Mouse (Mus musculus) embryo, embryonic 10.5 days (tissue): ENCODE measurements at regions not wholly inside any gene's neighbourhood (a gene's known extent, or its start where the extent isn't known, plus 50 kb on each side); places are given as distances from the start of the nearest gene placed in this dataset.

Source experiments
- DNase-seq: peaks from one replicate; pipeline ENCODE4 v3.0.0-alpha.2; 2015; ENCODE audit warnings: low spot score

- no peak for DNase-seq
Observed at GRCm38 (mm10) chr13:37468304-37469178, 123.5 kb downstream of the Ly86 start.

GRCm38 (mm10) chr13:37470230-37470907 is 125.4 kb downstream of the Ly86 start:
- no peak for DNase-seq

DNA sequence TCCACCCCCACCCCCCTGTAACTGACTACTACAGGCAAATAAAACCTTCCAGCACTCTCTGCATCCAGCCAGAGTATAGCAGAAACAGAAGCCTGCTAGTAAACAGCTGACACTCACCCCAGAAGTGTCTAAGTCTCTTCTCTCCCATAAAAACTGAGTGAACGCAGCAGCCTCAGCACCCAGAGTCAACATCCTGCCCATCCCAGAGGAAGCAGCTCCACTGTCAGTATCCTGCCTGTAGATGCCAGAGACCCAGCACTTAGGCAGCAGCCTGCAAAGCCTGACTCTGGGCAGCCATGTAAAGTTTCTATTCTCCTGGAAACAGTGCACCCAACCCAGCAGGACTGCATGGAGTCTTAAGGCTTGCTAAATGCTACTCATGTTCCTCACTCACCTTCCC is 128.4 kb downstream of the Ly86 start:
- DNase-seq: no peak

DNA sequence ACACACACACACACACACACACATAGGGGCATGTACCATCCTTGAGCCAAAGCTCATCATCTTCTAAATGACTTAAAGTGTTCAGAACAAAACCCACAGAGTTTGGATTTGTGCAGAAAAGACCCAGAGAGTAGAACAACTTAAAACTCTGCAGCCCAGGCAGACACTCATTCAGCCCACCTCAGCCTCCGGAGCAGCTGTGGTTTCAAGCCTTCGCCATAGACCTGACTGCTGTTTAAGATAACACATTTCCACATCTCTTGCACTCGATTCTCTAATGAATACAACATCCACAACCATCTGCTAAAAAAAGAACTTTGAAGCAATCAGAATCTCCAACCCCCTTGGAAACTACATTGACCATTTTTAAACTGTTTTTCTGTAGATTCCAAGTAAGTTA is 130.8 kb downstream of the Ly86 start:
- no peak for DNase-seq

DNA sequence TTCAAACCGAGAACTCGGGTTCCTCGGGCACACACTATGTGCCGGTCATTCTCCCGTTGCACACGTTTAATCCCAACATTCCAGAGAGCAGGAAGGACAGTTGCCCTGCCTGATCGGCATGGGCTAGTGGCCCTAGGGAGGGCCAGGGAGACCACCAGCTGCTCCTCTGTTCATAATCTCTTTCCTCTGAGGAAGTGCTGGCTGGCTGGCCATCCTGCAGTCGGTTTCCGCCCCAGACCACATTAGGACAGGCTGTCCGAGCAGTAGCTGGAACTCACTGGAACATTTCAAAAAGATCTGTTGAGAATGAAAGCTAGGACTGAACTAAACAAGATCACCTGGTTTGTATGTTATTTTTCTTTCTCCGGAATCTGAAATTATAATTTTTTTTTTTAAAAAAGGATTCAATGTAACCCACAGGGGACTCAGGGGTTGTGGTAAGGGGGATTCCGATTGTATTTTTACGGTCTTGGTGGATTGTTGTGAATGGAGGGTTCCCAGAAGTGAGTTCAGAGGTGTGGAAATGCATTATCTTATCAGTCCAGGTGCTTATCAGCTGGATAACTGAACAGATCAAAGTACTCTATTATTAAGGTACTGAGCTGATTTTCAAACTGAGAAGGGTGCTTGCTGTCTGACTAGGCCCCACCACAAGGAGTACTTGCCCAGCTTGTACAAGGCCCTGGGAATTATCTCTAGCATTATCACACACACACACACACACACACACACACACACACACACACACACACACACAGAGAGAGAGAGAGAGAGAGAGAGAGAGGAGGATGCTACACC is 131.4 kb downstream of the Ly86 start:
- no peak for DNase-seq

DNA sequence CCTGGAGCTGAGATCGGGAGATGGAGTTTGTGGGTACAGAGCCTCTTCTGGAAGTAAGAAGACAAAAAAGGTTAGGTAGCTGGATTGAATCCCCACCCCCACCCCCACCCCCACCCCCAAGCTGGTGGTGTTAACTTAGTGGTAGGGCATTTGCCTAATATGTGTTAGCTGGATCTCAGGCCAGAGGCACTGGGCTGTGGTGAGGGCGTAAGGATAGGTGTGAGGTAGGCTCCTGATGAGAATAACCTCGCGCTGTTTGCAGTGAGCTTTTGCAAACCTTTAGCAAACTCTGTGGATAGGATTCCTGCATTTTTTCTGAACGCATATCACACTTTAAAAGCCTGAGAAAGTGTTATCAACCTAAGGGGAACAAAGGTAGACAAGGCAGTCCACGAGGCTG is 132.3 kb downstream of the Ly86 start:
- no peak for DNase-seq

GRCm38 (mm10) chr13:37477749-37478548 is 132.9 kb downstream of the Ly86 start:
- DNase-seq: peak; percentile 76

- no peak for DNase-seq
Observed at GRCm38 (mm10) chr13:37479182-37479691, 134.2 kb downstream of the Ly86 start.

DNA sequence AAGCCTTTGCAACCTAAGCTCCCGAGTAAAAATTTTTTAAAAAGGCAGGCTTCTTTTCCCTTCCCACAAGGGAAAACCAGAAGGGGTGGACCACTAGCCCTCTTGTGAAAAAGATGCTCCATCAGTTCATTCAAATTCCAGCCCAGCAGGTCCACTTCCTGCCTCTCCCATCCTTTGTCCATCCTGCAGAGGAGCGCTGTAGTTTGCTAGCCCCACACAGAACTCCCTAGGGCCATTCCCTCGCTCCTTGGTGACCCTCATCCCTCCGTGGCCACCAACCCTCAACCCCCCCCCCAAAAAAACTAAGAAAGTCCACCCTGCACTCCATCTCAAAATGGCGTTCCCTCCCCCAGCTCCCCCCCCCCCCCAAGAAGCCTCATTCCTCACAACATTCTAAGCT is 136.5 kb downstream of the Ly86 start:
- DNase-seq: no peak

DNA sequence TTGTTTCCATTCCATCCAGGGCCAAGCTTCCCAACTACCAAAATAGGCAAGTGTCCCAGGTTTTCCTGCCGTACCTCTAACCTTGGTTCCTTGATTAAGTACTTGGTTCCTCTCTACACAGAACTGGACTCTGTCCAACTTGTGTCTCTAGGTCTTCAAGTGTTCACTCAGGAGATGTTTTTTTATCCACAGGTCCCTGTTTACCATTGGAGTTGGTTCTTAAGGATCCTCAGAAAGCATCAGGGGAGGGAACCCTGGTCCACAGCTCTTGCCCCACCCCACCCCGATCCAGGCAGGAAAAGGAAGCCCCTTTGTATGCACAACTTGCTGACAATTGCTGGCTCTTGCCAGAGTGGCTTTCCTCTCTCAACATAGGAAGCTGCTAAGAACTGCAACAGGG is 137.0 kb downstream of the Ly86 start:
- no peak for DNase-seq

DNA sequence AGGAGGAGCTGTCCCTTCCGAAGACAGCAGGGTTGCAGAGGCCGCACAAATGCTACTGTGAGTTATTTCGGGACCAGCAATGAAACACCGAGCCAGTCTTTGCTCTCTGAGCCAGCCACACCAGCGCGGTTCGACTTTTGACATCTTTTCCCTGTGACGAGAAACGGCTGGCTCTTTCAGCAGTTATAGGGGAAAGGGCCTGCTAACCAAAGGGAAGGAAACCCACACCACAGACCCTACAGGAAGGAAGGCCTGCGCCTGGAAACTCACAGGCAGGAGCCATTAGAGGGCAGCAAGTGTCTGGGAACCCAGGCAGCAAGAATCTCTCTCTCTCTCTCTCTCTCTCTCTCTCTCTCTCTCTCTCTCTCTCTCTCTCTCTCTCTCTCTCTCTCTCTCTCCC is 137.6 kb downstream of the Ly86 start:
- peak; percentile 82 for DNase-seq

DNA sequence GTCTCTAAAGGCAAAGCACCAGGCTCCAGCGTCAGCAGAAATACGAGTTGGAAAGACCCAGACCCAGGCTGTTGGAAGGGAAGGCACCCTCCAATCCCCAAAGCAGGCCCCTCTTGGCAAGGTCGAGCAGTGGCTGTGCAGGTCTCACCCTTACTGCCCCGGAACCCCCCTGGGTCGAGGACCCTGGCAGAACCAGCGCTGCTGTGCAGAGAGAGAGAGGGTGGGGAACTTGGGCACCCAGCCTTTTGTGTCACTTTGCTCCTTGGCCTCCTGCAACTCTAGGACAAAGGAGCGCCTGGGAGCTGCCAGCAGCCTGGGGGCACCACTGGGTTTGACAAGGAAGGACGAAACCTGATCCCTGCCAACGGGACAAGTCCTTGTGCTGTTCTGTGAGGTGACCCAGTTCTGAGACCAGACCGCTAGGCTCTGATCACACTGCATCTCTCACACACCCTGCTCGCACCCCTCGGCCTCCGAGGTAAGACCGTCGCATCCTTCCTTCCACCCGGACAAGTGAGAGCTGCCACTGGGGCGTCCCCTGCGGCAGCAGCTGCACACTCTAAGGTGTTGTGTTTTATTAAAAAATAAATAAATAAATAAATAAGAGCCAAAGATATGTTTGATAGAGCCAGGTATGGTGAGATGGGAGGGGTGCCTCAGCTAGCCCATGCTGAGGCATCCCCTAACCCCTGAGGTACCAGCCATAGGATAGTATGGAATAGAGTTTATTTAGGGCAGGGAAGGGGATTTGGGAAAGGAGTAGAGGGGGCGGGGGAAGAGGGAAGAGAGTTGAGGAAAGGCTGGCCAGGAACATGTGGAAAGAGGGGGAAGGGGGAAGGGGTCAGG is 138.2 kb downstream of the Ly86 start:
- DNase-seq: peak; percentile 62

DNA sequence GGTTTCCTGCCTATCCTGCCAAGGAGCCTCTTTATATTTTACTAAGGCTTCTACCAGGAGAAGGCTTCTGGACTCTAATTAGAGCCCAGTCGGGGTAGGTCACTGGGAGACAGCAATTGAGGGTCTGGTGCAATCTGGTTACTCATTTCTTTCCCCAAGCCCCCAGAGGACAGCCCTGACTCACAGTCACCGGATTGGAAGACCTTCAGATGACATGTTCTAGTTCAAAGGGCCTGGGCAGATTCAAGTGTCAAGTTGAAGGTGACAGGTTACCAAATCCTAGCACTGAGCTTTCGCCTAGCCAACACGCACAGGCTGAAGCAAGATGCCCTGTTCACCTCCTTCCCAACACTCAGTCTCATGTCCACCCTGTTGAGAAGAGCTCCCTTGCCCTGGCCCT is 139.6 kb downstream of the Ly86 start:
- DNase-seq: no peak

- peak; percentile 75 for DNase-seq
Observed at GRCm38 (mm10) chr13:37492115-37493001, 147.3 kb downstream of the Ly86 start.

GRCm38 (mm10) chr13:37493331-37493730 is 148.3 kb downstream of the Ly86 start:
- DNase-seq: no peak

GRCm38 (mm10) chr13:37495272-37495932 is 150.4 kb downstream of the Ly86 start:
- DNase-seq: no peak

DNA sequence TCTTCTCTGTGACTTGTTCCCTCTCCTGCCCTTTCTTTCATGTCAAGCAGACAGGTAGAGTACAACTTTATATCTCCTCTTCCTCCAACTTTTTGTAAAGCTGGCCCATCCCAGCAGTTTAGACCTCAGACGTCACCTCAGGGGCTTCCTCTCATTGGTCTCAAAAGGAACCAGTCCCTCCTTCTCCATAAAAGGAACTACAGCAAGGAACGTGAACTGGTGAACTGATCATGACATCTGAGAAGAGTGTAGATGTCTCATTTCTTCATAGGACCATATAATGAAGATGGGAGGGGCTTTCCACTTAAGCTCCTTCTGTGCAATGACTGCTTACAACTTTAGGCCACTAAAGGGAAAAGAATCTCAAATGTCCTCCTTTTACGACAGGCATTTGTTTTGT is 153.0 kb downstream of the Ly86 start:
- DNase-seq: no peak

GRCm38 (mm10) chr13:37500668-37501286 is 155.8 kb downstream of the Ly86 start:
- no peak for DNase-seq

DNA sequence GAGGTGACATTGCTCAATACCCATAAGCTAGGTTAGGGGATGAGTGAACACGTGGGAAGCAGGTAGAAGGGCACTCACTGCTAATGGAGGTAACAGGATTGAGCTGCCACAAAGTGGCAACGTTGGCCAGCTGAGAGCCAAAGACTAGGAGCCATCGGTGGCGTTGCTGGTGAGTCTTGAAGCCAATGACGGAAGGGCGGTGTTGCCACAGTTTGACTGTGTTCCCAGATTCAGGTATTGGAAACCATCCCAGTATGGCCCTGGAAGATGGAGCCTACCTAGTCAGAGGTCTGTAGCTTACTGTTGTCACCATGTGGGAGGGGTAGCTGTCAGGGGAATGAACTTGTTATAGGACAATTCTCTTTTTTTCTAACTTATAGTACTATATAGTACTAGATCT is 158.4 kb downstream of the Ly86 start:
- no peak for DNase-seq
